Mouse (Mus musculus) midbrain, embryonic 14.5 days (tissue): ENCODE measurements around the gene Cd46. TPM values are rescaled to one million over a fixed set of nuclear protein-coding genes. Genes with fewer than 3 reads are reported as not detected.

Experiments used
- ATAC-seq: fragments of 200-750 bp; cut with Nextera tagmentation; 2 replicates; pipeline ENCODE4 v1.8.0; 2017; ENCODE audit warnings: moderate number of reproducible peaks, moderate library complexity; ENCODE audit not compliant: low FRiP score, low TSS enrichment
- DNase-seq: peaks from one replicate; pipeline ENCODE4 v3.0.0-alpha.2; 2015
- H3K27ac ChIP-seq: fragments of 300-500 bp; sonication (generic); replicated peaks from 2 replicates; pipeline ENCODE4 v1.5.1; 2014; ENCODE audit warnings: mild to moderate bottlenecking, low read depth, low read length, moderate library complexity
- H3K27me3 ChIP-seq: fragments of 300-500 bp; sonication (generic); 2 replicates; pipeline ENCODE4 v1.6.1; 2014; ENCODE audit warnings: low read length, control low read depth, mixed read lengths; ENCODE audit not compliant: control insufficient read depth, insufficient read depth
- H3K36me3 ChIP-seq: fragments of 300-500 bp; sonication (generic); 2 replicates; pipeline ENCODE4 v1.6.1; 2014; ENCODE audit warnings: low read length, control low read depth; ENCODE audit not compliant: control insufficient read depth, insufficient read depth
- H3K4me1 ChIP-seq: fragments of 300-500 bp; sonication (generic); 2 replicates; pipeline ENCODE4 v1.6.1; 2014; ENCODE audit warnings: mild to moderate bottlenecking, antibody characterized with exemption, low read length, control low read depth; ENCODE audit not compliant: control insufficient read depth, insufficient read depth
- H3K4me2 ChIP-seq: fragments of 300-500 bp; sonication (generic); 2 replicates; pipeline ENCODE4 v1.6.1; 2014; ENCODE audit warnings: mild to moderate bottlenecking, low read length, moderate library complexity
- H3K4me3 ChIP-seq: fragments of 300-500 bp; sonication (generic); replicated peaks from 2 replicates; pipeline ENCODE4 v1.5.1; 2014; ENCODE audit warnings: low read depth, low read length
- H3K9ac ChIP-seq: fragments of 300-500 bp; sonication (generic); replicated peaks from 2 replicates; pipeline ENCODE4 v1.6.1; 2014; ENCODE audit warnings: mild to moderate bottlenecking, low read length, moderate library complexity
- H3K9me3 ChIP-seq: fragments of 300-500 bp; sonication (generic); 2 replicates; pipeline ENCODE4 v1.6.1; 2016; ENCODE audit warnings: low read length, control low read depth, mixed read lengths; ENCODE audit not compliant: control insufficient read depth
- WGBS: fragments of 180-500 bp; shearing (Covaris S2); extraction: QIAGEN DNeasy Blood & Tissue Kit; methylation state at CpG from one replicate; pipeline ENCODE4 v1.1.7; 2014; 5-methylcytosine and 5-hydroxymethylcytosine counted together
- polyA plus RNA-seq: library from polyadenylated mRNA; unstranded; fragments of >200 nt; fragmentation: Nextera tagmentation; extraction: Ambion mirVana; gene quantifications from 2 replicates; pipeline ENCODE4 v1.2.1, GENCODE M21; 2014

Cd46 gene
- polyA plus RNA-seq = 1.7 and 1.8 TPM in 2 replicates

DNA sequence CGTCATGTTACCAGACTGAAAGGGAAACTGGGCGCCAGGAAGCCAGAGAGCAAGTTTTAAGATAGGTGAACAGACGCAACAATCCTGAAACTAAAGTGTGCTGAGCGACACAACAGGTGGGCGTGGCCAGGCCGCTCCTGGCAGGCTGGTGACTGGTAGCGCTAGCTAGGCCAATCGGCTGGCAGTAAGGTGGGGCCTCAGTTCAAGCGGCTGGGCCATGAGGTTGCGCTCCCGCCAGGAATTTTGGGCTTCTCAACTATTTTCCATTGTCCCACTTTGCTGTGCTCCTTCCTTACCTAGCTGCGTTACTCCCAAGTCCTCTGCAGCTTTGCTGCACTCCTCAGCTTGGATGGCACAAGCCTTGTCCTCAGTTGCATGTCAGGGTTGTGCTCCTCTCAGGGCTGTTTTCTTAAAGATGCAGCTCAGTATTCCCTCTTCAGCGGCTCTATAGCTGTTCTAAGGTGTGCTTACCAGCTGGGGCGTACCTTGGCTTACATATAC is at the start of gene Cd46:
TSS of gene Cd46 (minus strand) at position 30 of the 501 bp plus-strand sequence.
- Histone ChIP-seq H3K27me3 (no peaks in the 10 kb centered on the region), H3K4me1 (0 out of 2 replicates have a peak, but pooled peaks cover 6% of the 10 kb centered on the region), H3K9ac (0 out of 2 replicates have a peak within 1 kb of the TSS, but pooled peaks have one; percentile 26), H3K9me3 (no peaks in the 10 kb centered on the region), H3K4me2 (peak within 1 kb of the TSS; percentile 55), H3K4me3 (peak within 1 kb of the TSS; percentile 22; the same call in 1 of the 2 replicates), H3K36me3 (0 out of 2 replicates have a peak, but pooled peaks cover 1% of the 10 kb centered on the region), H3K27ac (no peak within 1 kb of the TSS)
- DNase-seq = peak; percentile 71
- 3% methylated on average over 14 of the region's 14 CpGs for WGBS
- ATAC-seq = peak; percentile 86

DNA sequence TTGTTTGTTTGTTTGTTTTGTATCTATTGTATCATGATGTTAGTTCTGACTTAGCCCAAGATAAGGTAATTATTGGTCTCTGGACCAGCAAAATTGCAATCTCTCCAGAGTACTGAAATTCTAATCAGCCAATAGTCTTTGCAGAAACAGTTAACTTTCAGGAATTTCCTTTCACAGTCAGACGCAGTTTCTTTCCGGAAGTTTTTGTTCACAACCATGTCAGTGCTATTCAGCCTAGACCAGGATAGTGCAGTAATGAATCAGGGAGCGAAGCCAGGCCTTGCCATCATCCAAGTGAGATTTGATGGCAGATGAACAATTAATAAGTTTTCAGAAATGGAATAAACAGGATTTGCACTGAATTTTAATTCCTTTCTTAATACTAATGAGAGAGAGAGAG is 40.0 kb upstream of the Cd46 start:
- Histone ChIP-seq H3K9me3 (no peaks in the 10 kb centered on the region), H3K27me3 (no peaks in the 10 kb centered on the region), H3K9ac (peak overlapping the region; percentile 75; the same call in 1 of the 2 replicates), H3K4me2 (peak overlapping the region; percentile 63), H3K4me1 (0 out of 2 replicates have a peak, but pooled peaks cover 7% of the 10 kb centered on the region), H3K36me3 (no peaks in the 10 kb centered on the region), H3K27ac (no peak overlapping the region), H3K4me3 (peak overlapping the region; percentile 65)
- WGBS = 64% methylated on average over 3 of the region's 3 CpGs
- ATAC-seq (no peak), DNase-seq (peak; percentile 11)

DNA sequence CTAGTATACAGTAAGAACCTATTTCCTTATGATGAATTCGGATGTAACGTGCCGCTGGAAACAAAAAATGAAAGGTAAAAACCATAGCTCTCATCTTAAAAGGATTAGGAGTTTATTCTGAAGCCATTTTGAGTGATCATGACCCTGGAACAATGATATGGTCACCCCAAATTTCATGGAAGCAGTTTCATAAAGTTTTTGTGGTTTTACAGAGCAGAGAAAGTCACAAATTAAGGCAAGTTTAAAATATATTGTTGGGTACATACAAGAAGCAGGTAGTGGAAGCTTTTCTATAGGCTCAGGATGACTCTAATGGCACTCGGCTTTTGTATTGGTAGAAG is 39.6 kb upstream of the Cd46 start:
- 25% methylated on average over 4 of the region's 4 CpGs for WGBS
- H3K9me3 ChIP-seq = no peaks in the 10 kb centered on the region
- no peak for DNase-seq
- H3K4me3 ChIP-seq = peak overlapping the region; percentile 65
- no peaks in the 10 kb centered on the region for H3K27me3 ChIP-seq
- H3K27ac ChIP-seq = peak overlapping the region; percentile 88
- peak overlapping the region; percentile 75 for H3K9ac ChIP-seq
- ATAC-seq = no peak
- H3K4me1 ChIP-seq = 0 out of 2 replicates have a peak, but pooled peaks cover 7% of the 10 kb centered on the region
- no peaks in the 10 kb centered on the region for H3K36me3 ChIP-seq
- peak overlapping the region; percentile 63 for H3K4me2 ChIP-seq

DNA sequence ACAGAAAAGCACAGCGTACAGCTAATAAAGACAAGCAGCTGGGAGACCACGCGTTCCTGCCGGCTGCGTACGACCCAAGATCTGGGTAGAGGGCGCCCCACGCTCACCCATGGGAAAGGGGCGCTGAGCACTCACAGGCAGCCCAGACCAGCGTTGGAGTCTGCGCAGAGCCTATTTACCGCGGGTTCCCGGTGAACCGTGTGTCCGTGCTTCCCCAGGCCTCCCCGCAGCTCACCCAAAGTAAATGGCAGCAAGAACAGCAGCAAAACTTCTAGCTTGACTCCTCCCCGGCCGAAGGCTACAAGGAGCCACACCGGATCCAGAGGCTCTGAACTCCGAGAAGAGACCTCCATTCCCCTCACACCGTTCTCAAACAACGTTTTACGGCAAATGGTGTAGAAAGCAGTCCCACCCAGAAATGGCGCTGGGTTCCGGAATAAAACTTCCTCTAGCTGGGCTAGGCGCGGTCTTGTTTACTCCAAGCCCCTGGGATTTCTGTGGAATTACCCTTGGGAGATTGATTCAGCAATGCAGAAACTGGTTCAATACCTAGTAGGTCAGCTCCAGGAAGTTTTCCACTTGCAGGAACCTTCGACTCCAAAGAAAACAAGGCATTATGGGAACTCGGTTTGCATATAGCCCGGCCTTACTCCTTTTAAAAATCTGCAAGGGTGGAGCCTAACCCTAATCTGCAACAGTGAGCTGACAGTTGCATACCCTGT is 39.1 kb upstream of the Cd46 start, which contains the start of gene Cr1l:
TSS of gene Cr1l (minus strand) at position 634 of the 722 bp plus-strand sequence.
- 0 out of 2 replicates have a peak, but pooled peaks cover 7% of the 10 kb centered on the region for H3K4me1 ChIP-seq
- under 1% methylated on average over 31 of the region's 31 CpGs for WGBS
- H3K27ac ChIP-seq = peak within 1 kb of the TSS; percentile 88
- peak; percentile 94 for DNase-seq
- peak within 1 kb of the TSS; percentile 63 for H3K4me2 ChIP-seq
- no peaks in the 10 kb centered on the region for H3K27me3 ChIP-seq
- peak within 1 kb of the TSS; percentile 65 for H3K4me3 ChIP-seq
- no peaks in the 10 kb centered on the region for H3K9me3 ChIP-seq
- no peaks in the 10 kb centered on the region for H3K36me3 ChIP-seq
- peak; percentile 96 for ATAC-seq
- peak within 1 kb of the TSS; percentile 75 for H3K9ac ChIP-seq

DNA sequence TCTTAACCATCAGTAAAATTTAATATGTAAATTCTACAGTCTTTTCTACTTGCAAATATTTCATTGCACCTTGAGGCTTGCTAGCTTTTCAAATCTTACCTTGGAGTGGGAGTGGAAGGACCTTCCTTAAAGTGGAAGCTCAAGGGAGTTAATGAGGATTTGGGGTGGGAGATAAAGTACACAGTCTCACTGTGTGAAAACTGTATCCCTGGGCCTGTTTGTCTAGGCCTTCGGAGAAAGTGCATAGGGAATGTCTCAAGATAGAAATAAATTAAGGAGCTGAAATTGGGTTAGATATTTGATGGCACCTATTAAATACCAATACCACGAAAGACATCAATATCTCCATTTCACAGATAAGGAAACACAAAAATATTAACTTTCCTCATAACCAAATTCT is 38.4 kb upstream of the Cd46 start:
- Histone ChIP-seq H3K27me3 (no peaks in the 10 kb centered on the region), H3K4me2 (peak overlapping the region; percentile 63), H3K36me3 (no peaks in the 10 kb centered on the region), H3K9me3 (no peaks in the 10 kb centered on the region), H3K9ac (peak overlapping the region; percentile 75), H3K4me1 (0 out of 2 replicates have a peak, but pooled peaks cover 7% of the 10 kb centered on the region), H3K27ac (peak overlapping the region; percentile 88), H3K4me3 (peak overlapping the region; percentile 65)
- WGBS = 12% methylated on average over 2 of the region's 2 CpGs
- ATAC-seq (peak; percentile 24; the same call in 1 of the 2 replicates), DNase-seq (no peak)

DNA sequence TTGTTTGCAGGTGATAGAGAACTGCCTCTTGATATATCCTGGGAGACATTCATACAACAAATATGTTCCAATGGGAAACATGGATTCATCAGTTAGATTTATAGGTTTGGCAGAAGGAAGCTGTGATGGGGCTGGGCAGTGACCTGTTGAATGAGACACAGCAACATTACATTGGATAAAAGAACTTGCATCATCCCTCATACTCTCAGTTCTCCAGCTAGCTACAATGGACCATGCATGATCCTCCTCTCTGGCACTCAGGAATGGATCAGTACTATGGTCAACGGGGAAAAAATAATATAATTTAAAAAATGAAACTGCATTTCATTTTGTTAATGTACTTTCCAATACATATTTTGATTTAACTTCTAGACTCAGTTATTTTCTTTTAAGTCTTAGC is 37.8 kb upstream of the Cd46 start:
- 0 out of 2 replicates have a peak, but pooled peaks cover 7% of the 10 kb centered on the region for H3K4me1 ChIP-seq
- no peak overlapping the region for H3K27ac ChIP-seq
- 0 out of 2 replicates have a peak overlapping the region, but pooled peaks have one; percentile 7 for H3K4me2 ChIP-seq
- H3K36me3 ChIP-seq = no peaks in the 10 kb centered on the region
- ATAC-seq (no peak), DNase-seq (no peak)
- H3K9me3 ChIP-seq = no peaks in the 10 kb centered on the region
- no peaks in the 10 kb centered on the region for H3K27me3 ChIP-seq
- no peak overlapping the region for H3K9ac ChIP-seq
- 78% methylated on average over 1 of the region's 1 CpGs for WGBS
- no peak overlapping the region for H3K4me3 ChIP-seq

DNA sequence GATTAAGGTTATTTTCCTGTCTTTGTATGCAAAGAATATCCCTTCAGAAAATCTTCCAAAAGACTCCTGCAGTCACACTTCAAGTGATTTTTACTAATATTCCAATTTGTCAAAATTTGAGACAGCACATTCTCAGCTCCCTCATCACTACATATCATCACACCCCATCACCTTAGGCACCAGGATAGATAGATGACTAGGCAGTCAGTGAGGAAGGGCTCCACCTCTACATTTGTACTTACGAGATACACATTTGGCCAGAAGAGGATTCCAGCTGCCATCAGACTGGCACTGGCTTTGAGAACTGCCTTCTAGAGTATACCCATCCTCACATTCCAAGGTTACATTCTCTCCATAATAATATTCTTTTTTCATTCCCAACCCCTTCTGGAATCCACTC is 22.4 kb upstream of the Cd46 start:
- 97% methylated on average over 1 of the region's 1 CpGs for WGBS
- no peak for DNase-seq

DNA sequence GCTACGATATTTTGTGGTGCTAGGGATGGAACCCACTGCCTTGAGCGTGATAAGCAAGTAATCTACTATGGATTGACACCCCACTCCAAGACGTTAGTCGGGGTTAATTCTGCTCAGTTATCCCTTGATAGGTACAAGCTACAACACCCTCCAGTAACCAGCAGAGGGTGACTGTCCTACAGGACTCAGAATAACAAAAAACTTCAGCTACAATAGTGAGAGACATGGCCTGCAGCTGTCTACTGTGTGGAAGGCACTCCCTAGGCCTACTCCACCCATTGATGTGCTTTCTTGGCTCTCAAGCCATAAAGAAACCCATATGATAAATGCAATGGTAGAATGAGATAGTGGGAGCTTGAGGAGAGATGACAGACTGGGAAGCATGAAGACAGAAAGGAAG is 21.6 kb upstream of the Cd46 start:
- 93% methylated on average over 4 of the region's 4 CpGs for WGBS
- no peak for ATAC-seq
- no peaks in the 10 kb centered on the region for H3K27me3 ChIP-seq

More for the DNA sequence above, 22.4 kb upstream of the Cd46 start:
- H3K9me3 ChIP-seq = no peaks in the 10 kb centered on the region
- H3K4me1 ChIP-seq = no peaks in the 10 kb centered on the region
- no peak for ATAC-seq
- no peak overlapping the region for H3K4me3 ChIP-seq
- no peak overlapping the region for H3K27ac ChIP-seq
- no peaks in the 10 kb centered on the region for H3K27me3 ChIP-seq
- no peak overlapping the region for H3K9ac ChIP-seq
- no peak overlapping the region for H3K4me2 ChIP-seq
- peaks cover 24% of the 10 kb centered on the region for H3K36me3 ChIP-seq

More for the DNA sequence above, 21.6 kb upstream of the Cd46 start:
- no peak overlapping the region for H3K9ac ChIP-seq
- DNase-seq = no peak
- H3K27ac ChIP-seq = no peak overlapping the region
- no peak overlapping the region for H3K4me3 ChIP-seq
- H3K4me1 ChIP-seq = no peaks in the 10 kb centered on the region
- peaks cover 24% of the 10 kb centered on the region for H3K36me3 ChIP-seq
- no peaks in the 10 kb centered on the region for H3K9me3 ChIP-seq
- no peak overlapping the region for H3K4me2 ChIP-seq
